ENCODE assay signal across 22 mouse cellular contexts in the genomic region with DNA sequence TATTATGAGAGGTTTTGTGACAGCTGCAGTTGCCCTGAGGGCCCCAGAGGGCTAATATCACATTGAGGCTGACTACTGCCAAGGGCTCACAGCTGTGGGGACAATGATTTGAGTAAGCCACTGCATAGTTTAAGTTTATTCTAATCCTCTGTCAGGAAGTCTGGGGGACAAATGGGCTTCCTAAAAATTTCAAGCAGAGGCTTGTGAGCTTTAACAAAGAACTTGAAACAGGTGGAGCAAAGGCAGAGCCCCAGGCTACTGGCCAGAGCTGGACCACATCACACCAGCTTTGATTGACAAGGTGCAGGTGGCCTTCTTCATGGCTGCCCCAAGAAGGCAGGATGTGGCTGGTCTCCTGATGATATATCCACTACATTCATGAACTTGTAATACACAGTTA.
A peak's percentile ranks its signal among the peaks of the same experiment; 100 is the strongest.
DNase-seq lines count a peak whose midpoint lies in the region; ATAC-seq and TF ChIP-seq lines count a peak whose summit lies in the region.
"Had no signal": no experiment of that assay in that cellular context is flagged by ENCODE, and none has a peak within 500 bp of the region (broad histone marks: within the 10 kb centered on the region; RNA-seq: fewer than 3 reads in every experiment).

No protein-coding gene starts in this region.

- no peaks in the 10 kb centered on the region for H3K36me3 ChIP-seq in embryonic facial prominence, embryonic 10.5 days (replicated peaks)
- H3K36me3 ChIP-seq in embryonic facial prominence, embryonic 15.5 days, result no peaks in the 10 kb centered on the region
- no peaks in the 10 kb centered on the region for H3K36me3 ChIP-seq in limb, embryonic 13.5 days
- no peaks in the 10 kb centered on the region for H3K36me3 ChIP-seq in myocyte (ENCODE audit: control insufficient read depth, insufficient read depth)
- H3K36me3 ChIP-seq: forebrain, embryonic 15.5 days; heart, embryonic 15.5 days; hindbrain, embryonic 10.5 days had no signal

- no peaks in the 10 kb centered on the region for H3K9me3 ChIP-seq in embryonic facial prominence, embryonic 10.5 days
- H3K9me3 ChIP-seq in embryonic facial prominence, embryonic 15.5 days (replicated peaks), result no peaks in the 10 kb centered on the region
- no peaks in the 10 kb centered on the region for H3K9me3 ChIP-seq in limb, embryonic 13.5 days
- H3K9me3 ChIP-seq: forebrain, embryonic 15.5 days; heart, embryonic 15.5 days; hindbrain, embryonic 10.5 days had no signal

- no peaks in the 10 kb centered on the region for H3K79me2 ChIP-seq in myocyte (ENCODE audit: control insufficient read depth, insufficient read depth)

- no peak overlapping the region for H3K4me3 ChIP-seq in embryonic facial prominence, embryonic 10.5 days
- no peak overlapping the region for H3K4me3 ChIP-seq in embryonic facial prominence, embryonic 15.5 days (replicated peaks)
- no peak overlapping the region for H3K4me3 ChIP-seq in limb, embryonic 13.5 days
- no peak overlapping the region for H3K4me3 ChIP-seq in myocyte
- H3K4me3 ChIP-seq: forebrain, embryonic 15.5 days; heart, adult 2 months; heart, embryonic 15.5 days; hindbrain, embryonic 10.5 days had no signal

- H3ac ChIP-seq in myocyte (ENCODE audit: control insufficient read depth, insufficient read length), result no peak overlapping the region

- peak; percentile 39; the same call in 1 of the 2 replicates for ATAC-seq in embryonic facial prominence, embryonic 15.5 days (ENCODE audit: insufficient number of reproducible peaks, low FRiP score, low TSS enrichment, low read depth)
- ATAC-seq in limb, embryonic 13.5 days (ENCODE audit: low FRiP score, low read depth), result peak; percentile 85
- ATAC-seq in activated CD4-positive, CD25-positive, alpha-beta regulatory T cell, adult 4 months, result no peak
- ATAC-seq: forebrain, embryonic 15.5 days; intestine, postnatal 0 days; Patski had no signal

- no peaks in the 10 kb centered on the region for H3K27me3 ChIP-seq in embryonic facial prominence, embryonic 10.5 days (replicated peaks; ENCODE audit: low read depth, poor library complexity, severe bottlenecking)
- H3K27me3 ChIP-seq in embryonic facial prominence, embryonic 15.5 days, result no peaks in the 10 kb centered on the region
- no peaks in the 10 kb centered on the region for H3K27me3 ChIP-seq in limb, embryonic 13.5 days
- H3K27me3 ChIP-seq in myocyte (ENCODE audit: control insufficient read depth, insufficient read depth, insufficient read length), result no peaks in the 10 kb centered on the region
- H3K27me3 ChIP-seq: CH12.LX; forebrain, embryonic 15.5 days; heart, embryonic 15.5 days; Patski had no signal

- peak; percentile 8 for DNase-seq in embryonic facial prominence, embryonic 10.5 days (ENCODE audit: low spot score)
- DNase-seq in urinary bladder, adult 18-20 months (ENCODE audit: low spot score in 2 of 2), result no peak
- DNase-seq in thymus, postnatal 36 days, result no peak
- DNase-seq: adrenal gland, adult 2 months; adrenal gland, postnatal 25 days; cerebellum, adult 18-20 months; cerebellum, adult 9-11 months; cerebellum, postnatal 36 days; heart, adult 2 months; heart, postnatal 14 days had no signal

- H3K27ac ChIP-seq in embryonic facial prominence, embryonic 10.5 days (replicated peaks), result no peak overlapping the region
- H3K27ac ChIP-seq in embryonic facial prominence, embryonic 15.5 days (replicated peaks), result no peak overlapping the region
- no peak overlapping the region for H3K27ac ChIP-seq in limb, embryonic 13.5 days
- H3K27ac ChIP-seq: forebrain, embryonic 15.5 days; heart, adult 2 months; heart, embryonic 15.5 days; hindbrain, embryonic 10.5 days; hindbrain, embryonic 14.5 days had no signal

- TF ChIP-seq POLR2A in myocyte (IDR thresholded peaks at IDR 0.05; ENCODE audit: insufficient read length, low read depth), result no peak

- H3K4me1 ChIP-seq in embryonic facial prominence, embryonic 10.5 days, result no peaks in the 10 kb centered on the region
- H3K4me1 ChIP-seq in embryonic facial prominence, embryonic 15.5 days, result no peaks in the 10 kb centered on the region
- no peaks in the 10 kb centered on the region for H3K4me1 ChIP-seq in limb, embryonic 13.5 days
- H3K4me1 ChIP-seq: forebrain, embryonic 15.5 days; heart, embryonic 15.5 days; hindbrain, embryonic 10.5 days had no signal

- no peak overlapping the region for H3K9ac ChIP-seq in embryonic facial prominence, embryonic 15.5 days
- H3K9ac ChIP-seq in limb, embryonic 13.5 days, result no peak overlapping the region
- H3K9ac ChIP-seq: forebrain, embryonic 15.5 days; heart, embryonic 15.5 days; hindbrain, embryonic 14.5 days had no signal

- H3K4me2 ChIP-seq in embryonic facial prominence, embryonic 15.5 days (replicated peaks), result no peak overlapping the region
- H3K4me2 ChIP-seq in limb, embryonic 13.5 days (replicated peaks), result no peak overlapping the region
- H3K4me2 ChIP-seq in myocyte (ENCODE audit: low read depth), result no peak overlapping the region
- H3K4me2 ChIP-seq: forebrain, embryonic 15.5 days; heart, embryonic 11.5 days; heart, embryonic 15.5 days; hindbrain, embryonic 14.5 days had no signal

TF ChIP-seq in myocyte, 11 proteins besides CTCF, POLR2A, EP300 and RAD21:
- no peak for TF ChIP-seq TCF12 (IDR thresholded peaks at IDR 0.05; ENCODE audit: insufficient read depth, poor library complexity, severe bottlenecking)
- TF ChIP-seq MAX (IDR thresholded peaks at IDR 0.05; ENCODE audit: low read depth), result no peak
- TF ChIP-seq REST (IDR thresholded peaks at IDR 0.05; ENCODE audit: insufficient read depth, insufficient read length), result no peak
- TF ChIP-seq CEBPB (IDR thresholded peaks at IDR 0.05; ENCODE audit: insufficient read depth, poor library complexity, severe bottlenecking), result no peak
- TF ChIP-seq MYOG (IDR thresholded peaks at IDR 0.05; ENCODE audit: control insufficient read depth in 1 of 3, insufficient read depth in 1 of 3, insufficient read length in 2 of 3, low read depth in 2 of 3), result peak in 1 of 3 experiments; percentile 2
- no peak for TF ChIP-seq SRF (IDR thresholded peaks at IDR 0.05; ENCODE audit: control insufficient read depth, insufficient read length, low read depth)
- TF ChIP-seq USF1 (IDR thresholded peaks at IDR 0.05; ENCODE audit: low read depth), result no peak
- no peak for TF ChIP-seq POLR2AphosphoS2 (IDR thresholded peaks at IDR 0.05; ENCODE audit: insufficient read length, low read depth)
- TF ChIP-seq TCF3 (IDR thresholded peaks at IDR 0.05; ENCODE audit: insufficient read length, low read depth), result peak; percentile 33
- TF ChIP-seq MYOD1 (IDR thresholded peaks at IDR 0.05; ENCODE audit: control insufficient read depth in 1 of 3, insufficient read length in 2 of 3, low read depth in 2 of 3), result peak; percentile 47 to 90 (median 79)
- no peak for TF ChIP-seq E2F4 (IDR thresholded peaks at IDR 0.05; ENCODE audit: insufficient read depth)
